Mouse (Mus musculus) C2C12 (cell line): Measurements from ENCODE around the gene Acsm4. TPM values are rescaled to one million over a fixed set of nuclear protein-coding genes. Genes with fewer than 3 reads are reported as not detected.
"Not testable (repeated sequence)": the region's sequence is repeated elsewhere in the genome, so short reads cannot be mapped to it uniquely, and the experiment has no call there.

Experiments
- H3K27me3 ChIP-seq: one replicate; pipeline ENCODE4 v1.6.1; 2011; ENCODE audit not compliant: control insufficient read depth, insufficient read depth, insufficient read length
- H3K36me3 ChIP-seq: one replicate; pipeline ENCODE4 v1.6.1; 2011; ENCODE audit not compliant: control insufficient read depth, insufficient read depth
- H3K4me3 ChIP-seq: one replicate; pipeline ENCODE4 v1.5.1; 2011; ENCODE audit warnings: mild to moderate bottlenecking, control low read depth; ENCODE audit not compliant: poor library complexity, insufficient read depth, severe bottlenecking
- H3K79me2 ChIP-seq: one replicate; pipeline ENCODE4 v1.6.1; 2011; ENCODE audit not compliant: control insufficient read depth, insufficient read depth
- H3K79me3 ChIP-seq: one replicate; pipeline ENCODE4 v1.6.1; 2011; ENCODE audit warnings: low read depth, control low read depth
- H3ac ChIP-seq: one replicate; pipeline ENCODE3; 2011; ENCODE audit warnings: low read depth; ENCODE audit not compliant: control insufficient read depth, insufficient read length
- CEBPB ChIP-seq: IDR thresholded peaks from one replicate; pipeline ENCODE4 v1.6.1; 2011; ENCODE audit warnings: low read depth, mild to moderate bottlenecking, control low read depth, moderate library complexity
- CTCF ChIP-seq: IDR thresholded peaks from one replicate; pipeline ENCODE4 v1.5.1; 2011; ENCODE audit not compliant: control insufficient read depth, insufficient read depth, insufficient read length
- FOSL1 ChIP-seq: IDR thresholded peaks from one replicate; pipeline ENCODE4 v1.8.0; 2011; ENCODE audit warnings: mild to moderate bottlenecking, low read length; ENCODE audit not compliant: poor library complexity, insufficient read depth, severe bottlenecking
- MAX ChIP-seq: IDR thresholded peaks from one replicate; pipeline ENCODE4 v1.6.1; 2011; ENCODE audit warnings: mild to moderate bottlenecking, control low read depth
- MYOD1 ChIP-seq: IDR thresholded peaks from one replicate; pipeline ENCODE4 v1.6.1; 2011; ENCODE audit warnings: low read depth; ENCODE audit not compliant: control insufficient read depth, insufficient read length
- MYOG ChIP-seq: IDR thresholded peaks from one replicate; pipeline ENCODE4 v1.6.1; 2011; ENCODE audit not compliant: control insufficient read depth, insufficient read length; ENCODE audit errors: extremely low read depth
- USF1 ChIP-seq: IDR thresholded peaks from one replicate; pipeline ENCODE4 v1.6.1; 2011; ENCODE audit warnings: low read depth, mild to moderate bottlenecking, control low read depth, moderate library complexity
- polyA plus RNA-seq: library from polyadenylated mRNA; unstranded; fragments of >200 nt; fragmentation: generic; extraction: Trizol; gene quantifications from one replicate; pipeline ENCODE4 v1.2.1, GENCODE M21; 2012; ENCODE audit warnings: missing spikeins

Acsm4 gene
- polyA plus RNA-seq, 1 experiment, result not detected

GRCm38 (mm10) chr7:119720947-119721310 is 31.1 kb downstream of the Acsm4 start:
- peaks cover 32% of the 10 kb centered on the region for H3K36me3 ChIP-seq
- no peak overlapping the region for H3ac ChIP-seq
- peak overlapping the region; percentile 90 for H3K4me3 ChIP-seq
- peaks cover 23% of the 10 kb centered on the region for H3K79me2 ChIP-seq
- TF ChIP-seq CTCF, result no peak
- no peak for TF ChIP-seq MYOD1
- peaks cover 16% of the 10 kb centered on the region for H3K79me3 ChIP-seq
- no peaks in the 10 kb centered on the region for H3K27me3 ChIP-seq

- Histone ChIP-seq H3K4me3 (no peak overlapping the region), H3K27me3 (no peaks in the 10 kb centered on the region), H3K79me3 (no peaks in the 10 kb centered on the region), H3ac (no peak overlapping the region), H3K36me3 (no peaks in the 10 kb centered on the region), H3K79me2 (no peaks in the 10 kb centered on the region)
- TF ChIP-seq MAX (no peak), MYOD1 (no peak), FOSL1 (no peak), CTCF (no peak), USF1 (no peak)
Measured at GRCm38 (mm10) chr7:119727621-119728020, 37.8 kb downstream of the Acsm4 start.

DNA sequence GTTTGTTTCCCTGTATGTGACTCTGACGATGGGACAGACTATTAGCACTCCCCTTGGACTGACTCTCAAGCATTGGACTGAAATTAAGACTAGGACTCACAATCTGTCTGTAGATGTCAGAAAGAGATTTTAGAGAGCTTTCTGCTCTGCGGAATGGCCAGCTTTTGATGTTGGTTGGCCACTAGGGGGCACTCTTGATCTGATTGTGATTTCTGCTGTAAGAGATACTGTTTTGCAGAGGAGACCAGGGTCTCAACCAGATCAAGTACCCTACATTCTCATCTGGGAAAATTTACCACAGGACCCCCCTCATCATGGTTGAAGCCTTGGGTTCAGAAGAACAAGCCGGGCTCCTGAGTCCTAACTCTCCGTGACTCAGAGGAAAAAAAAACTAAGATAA is 41.4 kb downstream of the Acsm4 start:
- H3ac ChIP-seq, H3K79me3 ChIP-seq, H3K27me3 ChIP-seq, H3K4me3 ChIP-seq, H3K79me2 ChIP-seq, H3K36me3 ChIP-seq: not testable (repeated sequence)

- TF ChIP-seq FOSL1 (no peak), CEBPB (no peak), CTCF (no peak), USF1 (no peak), MYOG (no peak), MAX (no peak), MYOD1 (no peak)
- Histone ChIP-seq H3ac (no peak overlapping the region), H3K79me3 (no peaks in the 10 kb centered on the region)
Measured at GRCm38 (mm10) chr7:119738877-119739276, 49.1 kb downstream of the Acsm4 start.

GRCm38 (mm10) chr7:119739798-119740468 is 50.1 kb downstream of the Acsm4 start:
- H3ac ChIP-seq, H3K4me3 ChIP-seq, H3K36me3 ChIP-seq, H3K27me3 ChIP-seq, H3K79me2 ChIP-seq, H3K79me3 ChIP-seq: not testable (repeated sequence)

More at GRCm38 (mm10) chr7:119738877-119739276, 49.1 kb downstream of the Acsm4 start:
- Histone ChIP-seq H3K36me3 (no peaks in the 10 kb centered on the region), H3K4me3 (no peak overlapping the region), H3K27me3 (no peaks in the 10 kb centered on the region), H3K79me2 (no peaks in the 10 kb centered on the region)

DNA sequence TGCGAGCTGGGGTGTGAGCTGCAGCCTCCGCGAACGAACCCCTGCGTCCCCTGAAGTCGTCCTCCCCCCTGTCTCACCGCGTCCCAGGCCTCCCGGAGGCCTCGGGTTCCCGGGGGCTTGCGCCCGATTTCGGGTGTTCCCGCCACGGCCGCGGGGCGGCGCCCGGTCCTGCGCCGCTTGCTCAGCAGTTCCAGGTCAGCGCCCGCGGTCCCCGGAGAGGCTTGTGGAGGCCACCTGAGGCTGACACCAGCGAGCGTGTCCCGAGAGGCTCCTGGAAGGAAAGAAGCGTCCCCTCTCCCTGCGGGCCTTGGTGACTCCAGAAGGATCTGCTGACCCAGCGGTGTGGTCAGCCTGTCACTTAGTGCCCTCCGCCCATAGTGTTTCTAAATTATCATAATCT is 54.5 kb downstream of the Acsm4 start:
- H3K36me3 ChIP-seq, result no peaks in the 10 kb centered on the region
- no peaks in the 10 kb centered on the region for H3K79me3 ChIP-seq
- no peak overlapping the region for H3K4me3 ChIP-seq
- no peak overlapping the region for H3ac ChIP-seq
- H3K79me2 ChIP-seq, result no peaks in the 10 kb centered on the region
- TF ChIP-seq FOSL1, result no peak
- TF ChIP-seq MYOG, result no peak
- no peak for TF ChIP-seq USF1
- TF ChIP-seq MYOD1, result no peak
- H3K27me3 ChIP-seq, result no peaks in the 10 kb centered on the region

- TF ChIP-seq MYOG (no peak), FOSL1 (no peak), MYOD1 (no peak), CTCF (no peak), MAX (no peak), USF1 (no peak), CEBPB (no peak)
- H3K79me3 ChIP-seq, result no peaks in the 10 kb centered on the region
- no peaks in the 10 kb centered on the region for H3K79me2 ChIP-seq
- H3K27me3 ChIP-seq, result no peaks in the 10 kb centered on the region
- H3K4me3 ChIP-seq, result no peak overlapping the region
- H3ac ChIP-seq, result no peak overlapping the region
- H3K36me3 ChIP-seq, result no peaks in the 10 kb centered on the region
Measured at GRCm38 (mm10) chr7:119745869-119746268, 56.0 kb downstream of the Acsm4 start.
